Mouse (Mus musculus): Measurements from ENCODE around the gene Zbtb38. TPM values are rescaled to one million over a fixed set of nuclear protein-coding genes. Genes with fewer than 3 reads are reported as not detected.

The Zbtb38 gene
- polyA plus RNA-seq, 1 experiment from 2014 or later, result 52.3 TPM

DNA sequence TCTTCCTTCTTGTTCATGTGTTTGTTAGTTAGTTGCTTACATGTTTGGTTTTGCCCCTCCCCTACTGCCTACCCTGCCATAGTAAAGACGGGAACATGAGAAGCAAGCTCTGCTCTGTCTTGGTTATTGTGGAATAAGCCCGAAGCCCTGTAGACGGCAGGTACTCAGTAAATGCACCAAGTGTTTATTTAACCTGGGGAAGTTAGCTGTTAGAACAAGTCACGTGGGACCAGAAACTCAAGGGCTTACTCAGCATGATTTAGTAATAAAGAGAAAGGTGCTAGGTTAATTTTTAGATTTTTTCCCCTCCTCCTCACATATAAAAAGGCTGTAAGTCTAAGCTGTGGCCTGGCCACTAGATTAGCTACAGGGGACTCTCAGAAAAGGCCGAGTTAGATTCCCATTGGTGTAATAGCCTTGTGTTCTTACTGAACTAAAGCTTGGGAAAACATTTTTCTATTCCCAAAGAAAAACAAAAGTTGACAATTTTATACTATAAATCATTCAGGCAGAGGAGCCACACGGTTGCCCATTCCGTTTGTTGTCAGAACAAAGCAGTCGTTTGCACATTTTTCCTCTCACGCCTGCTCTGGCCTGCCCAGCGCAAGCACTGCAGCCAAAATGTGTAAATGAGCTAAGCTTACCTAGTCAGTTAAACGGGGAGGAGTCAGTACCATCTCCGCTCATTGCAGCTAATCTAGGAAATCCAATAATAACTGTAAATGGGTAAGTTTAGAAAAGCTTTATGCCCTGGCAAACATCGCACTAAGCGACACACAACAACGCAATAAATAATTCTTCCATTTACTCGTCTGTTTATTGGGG, 24.1 kb downstream of the Zbtb38 start:
- peak overlapping the region; percentile 58 for H3K4me2 ChIP-seq (ENCODE audit: low read length)
- H3K36me3 ChIP-seq (ENCODE audit: control insufficient read depth, insufficient read depth), result no peaks in the 10 kb centered on the region
- H3K27me3 ChIP-seq (replicated peaks; ENCODE audit: control insufficient read depth, insufficient read depth, low read length), result no peaks in the 10 kb centered on the region
- H3K9ac ChIP-seq (replicated peaks; ENCODE audit: low read depth, low read length), result 0 out of 2 replicates have a peak overlapping the region, but pooled peaks have one; percentile 0
- peak overlapping the region; percentile 81 for H3K27ac ChIP-seq (ENCODE audit: low read length)
- H3K4me1 ChIP-seq (replicated peaks; ENCODE audit: control insufficient read depth, insufficient read depth, low read length), result peaks cover 51% of the 10 kb centered on the region
- no peaks in the 10 kb centered on the region for H3K9me3 ChIP-seq (ENCODE audit: control insufficient read depth, low read length)
- no peak for ATAC-seq
- peak overlapping the region; percentile 22 for H3K4me3 ChIP-seq (replicated peaks; ENCODE audit: low read length)
- WGBS, result 51% methylated on average over 16 of the region's 16 CpGs

GRCm38 (mm10) chr9:96727688-96728087, 24.9 kb downstream of the Zbtb38 start:
- peak; percentile 23; the same call in 1 of the 2 replicates for ATAC-seq
- H3K9ac ChIP-seq (replicated peaks; ENCODE audit: low read depth, low read length), result no peak overlapping the region
- no peaks in the 10 kb centered on the region for H3K9me3 ChIP-seq (ENCODE audit: control insufficient read depth, low read length)
- WGBS, result 66% methylated on average over 6 of the region's 6 CpGs
- no peaks in the 10 kb centered on the region for H3K36me3 ChIP-seq (ENCODE audit: control insufficient read depth, insufficient read depth)
- H3K4me2 ChIP-seq (ENCODE audit: low read length), result peak overlapping the region; percentile 58
- no peak overlapping the region for H3K4me3 ChIP-seq (replicated peaks; ENCODE audit: low read length)
- H3K4me1 ChIP-seq (replicated peaks; ENCODE audit: control insufficient read depth, insufficient read depth, low read length), result peaks cover 49% of the 10 kb centered on the region
- H3K27me3 ChIP-seq (replicated peaks; ENCODE audit: control insufficient read depth, insufficient read depth, low read length), result no peaks in the 10 kb centered on the region
- peak overlapping the region; percentile 81 for H3K27ac ChIP-seq (ENCODE audit: low read length)

GRCm38 (mm10) chr9:96726336-96727131, 26.1 kb downstream of the Zbtb38 start:
- Histone ChIP-seq H3K27ac (ENCODE audit: low read length) (peak overlapping the region; percentile 81), H3K36me3 (ENCODE audit: control insufficient read depth, insufficient read depth) (no peaks in the 10 kb centered on the region), H3K9ac (replicated peaks; ENCODE audit: low read depth, low read length) (peak overlapping the region; percentile 37), H3K4me1 (replicated peaks; ENCODE audit: control insufficient read depth, insufficient read depth, low read length) (peaks cover 45% of the 10 kb centered on the region), H3K4me3 (replicated peaks; ENCODE audit: low read length) (0 out of 2 replicates have a peak overlapping the region, but pooled peaks have one; percentile 6), H3K4me2 (ENCODE audit: low read length) (peak overlapping the region; percentile 37), H3K27me3 (replicated peaks; ENCODE audit: control insufficient read depth, insufficient read depth, low read length) (no peaks in the 10 kb centered on the region), H3K9me3 (ENCODE audit: control insufficient read depth, low read length) (no peaks in the 10 kb centered on the region)
- peak; percentile 30 for ATAC-seq
- WGBS, result 14% methylated on average over 14 of the region's 14 CpGs

DNA sequence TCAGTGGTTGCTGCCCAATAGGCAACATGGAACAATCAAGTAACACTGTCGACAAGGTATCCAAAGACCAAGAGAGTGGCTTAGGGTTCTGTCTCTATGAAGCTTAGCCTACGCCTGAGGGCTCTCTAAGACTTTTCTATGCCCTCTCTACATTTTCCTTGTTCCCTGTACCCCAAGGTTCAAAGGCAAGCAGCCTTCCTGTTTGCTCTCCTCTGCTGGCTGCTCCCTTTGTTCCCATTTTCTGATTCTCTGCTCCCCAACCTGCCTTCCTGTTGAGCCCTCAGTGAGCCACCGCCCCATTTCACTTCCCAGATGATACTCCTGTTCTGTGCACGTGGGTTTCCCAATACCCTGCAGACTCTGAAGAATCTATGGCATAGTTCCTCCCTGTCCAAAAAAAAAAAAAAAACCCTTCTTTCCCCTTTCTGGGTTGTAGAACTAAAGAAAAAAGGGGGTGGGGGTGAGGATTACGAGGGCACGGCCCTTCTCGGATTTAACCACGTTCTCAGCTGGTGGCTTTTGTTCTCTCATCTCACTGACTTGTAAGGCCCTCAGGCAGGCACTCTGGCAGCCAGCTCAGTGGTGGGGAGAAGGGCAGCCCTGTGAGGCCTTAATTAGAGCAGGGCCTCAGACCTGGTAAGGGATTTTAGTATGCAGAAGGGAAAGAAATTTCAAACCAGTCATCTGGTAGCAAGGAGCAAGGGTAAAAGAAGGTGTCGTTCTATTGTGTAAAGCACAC, 26.9 kb downstream of the Zbtb38 start:
- Histone ChIP-seq H3K27me3 (replicated peaks; ENCODE audit: control insufficient read depth, insufficient read depth, low read length) (no peaks in the 10 kb centered on the region), H3K4me2 (ENCODE audit: low read length) (peak overlapping the region; percentile 37), H3K9ac (replicated peaks; ENCODE audit: low read depth, low read length) (0 out of 2 replicates have a peak overlapping the region, but pooled peaks have one; percentile 13), H3K4me3 (replicated peaks; ENCODE audit: low read length) (no peak overlapping the region), H3K9me3 (ENCODE audit: control insufficient read depth, low read length) (no peaks in the 10 kb centered on the region), H3K36me3 (ENCODE audit: control insufficient read depth, insufficient read depth) (no peaks in the 10 kb centered on the region), H3K4me1 (replicated peaks; ENCODE audit: control insufficient read depth, insufficient read depth, low read length) (peaks cover 47% of the 10 kb centered on the region), H3K27ac (ENCODE audit: low read length) (peak overlapping the region; percentile 81)
- WGBS, result 12% methylated on average over 9 of the region's 9 CpGs
- ATAC-seq, result peak; percentile 79

DNA sequence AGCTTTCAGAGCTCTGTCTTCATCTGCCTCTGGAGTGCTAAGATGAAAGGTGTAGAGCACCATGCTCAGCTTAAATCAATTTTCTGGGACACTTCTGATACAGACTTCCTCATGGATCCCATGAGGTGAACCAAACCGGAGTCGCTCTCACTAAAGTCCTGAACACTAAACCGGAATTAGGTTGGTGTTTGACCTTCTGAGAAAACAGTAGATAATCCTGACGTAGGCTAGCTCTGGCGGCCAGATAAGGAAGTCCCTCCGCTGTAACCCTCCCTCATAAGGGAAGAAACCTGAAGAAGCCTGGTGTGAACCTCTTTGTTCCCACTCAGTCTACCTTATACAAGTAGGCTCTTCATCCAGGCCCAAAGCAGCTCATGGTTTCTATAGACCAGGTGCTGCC, 29.0 kb downstream of the Zbtb38 start:
- H3K36me3 ChIP-seq (ENCODE audit: control insufficient read depth, insufficient read depth), result no peaks in the 10 kb centered on the region
- H3K4me3 ChIP-seq (replicated peaks; ENCODE audit: low read length), result no peak overlapping the region
- no peaks in the 10 kb centered on the region for H3K9me3 ChIP-seq (ENCODE audit: control insufficient read depth, low read length)
- H3K4me2 ChIP-seq (ENCODE audit: low read length), result no peak overlapping the region
- no peak for ATAC-seq
- peaks cover 49% of the 10 kb centered on the region for H3K4me1 ChIP-seq (replicated peaks; ENCODE audit: control insufficient read depth, insufficient read depth, low read length)
- no peak overlapping the region for H3K9ac ChIP-seq (replicated peaks; ENCODE audit: low read depth, low read length)
- no peaks in the 10 kb centered on the region for H3K27me3 ChIP-seq (replicated peaks; ENCODE audit: control insufficient read depth, insufficient read depth, low read length)
- WGBS, result 98% methylated on average over 6 of the region's 6 CpGs
- no peak overlapping the region for H3K27ac ChIP-seq (ENCODE audit: low read length)

DNA sequence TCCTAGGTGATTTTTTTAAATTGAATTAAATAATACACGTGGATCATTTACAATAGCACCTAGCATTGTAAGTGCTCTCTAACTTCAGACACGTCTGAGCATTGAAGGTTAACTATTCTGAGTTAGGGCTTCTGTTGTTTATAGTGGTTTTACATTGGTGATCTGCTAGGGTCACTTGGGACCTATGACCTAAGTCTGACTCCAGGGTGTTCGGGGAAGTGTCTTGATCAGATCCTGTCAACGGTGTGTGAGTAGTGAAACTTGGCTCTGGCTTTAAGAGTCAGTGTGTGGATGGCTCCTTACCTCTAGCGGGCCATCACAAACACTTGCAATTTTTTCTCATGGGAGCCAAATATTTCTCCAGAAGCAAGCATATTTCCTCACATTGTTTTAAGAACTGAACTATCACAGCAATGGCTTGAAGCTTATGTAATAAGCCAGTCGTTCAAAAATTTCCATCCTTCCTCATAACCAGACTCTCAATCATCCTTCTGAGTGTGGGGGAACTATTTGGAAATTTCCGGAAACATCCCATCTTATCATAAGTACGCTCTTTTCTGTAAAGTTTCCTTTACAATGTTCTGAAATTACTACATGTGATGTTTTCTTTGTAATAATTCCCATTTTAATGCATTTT, 31.4 kb downstream of the Zbtb38 start:
- Histone ChIP-seq H3K27ac (ENCODE audit: low read length) (no peak overlapping the region), H3K4me2 (ENCODE audit: low read length) (no peak overlapping the region), H3K4me3 (replicated peaks; ENCODE audit: low read length) (no peak overlapping the region), H3K4me1 (replicated peaks; ENCODE audit: control insufficient read depth, insufficient read depth, low read length) (peaks cover 32% of the 10 kb centered on the region), H3K27me3 (replicated peaks; ENCODE audit: control insufficient read depth, insufficient read depth, low read length) (no peaks in the 10 kb centered on the region), H3K9ac (replicated peaks; ENCODE audit: low read depth, low read length) (no peak overlapping the region), H3K36me3 (ENCODE audit: control insufficient read depth, insufficient read depth) (no peaks in the 10 kb centered on the region), H3K9me3 (ENCODE audit: control insufficient read depth, low read length) (no peaks in the 10 kb centered on the region)
- WGBS, result 89% methylated on average over 8 of the region's 8 CpGs
- ATAC-seq, result no peak

DNA sequence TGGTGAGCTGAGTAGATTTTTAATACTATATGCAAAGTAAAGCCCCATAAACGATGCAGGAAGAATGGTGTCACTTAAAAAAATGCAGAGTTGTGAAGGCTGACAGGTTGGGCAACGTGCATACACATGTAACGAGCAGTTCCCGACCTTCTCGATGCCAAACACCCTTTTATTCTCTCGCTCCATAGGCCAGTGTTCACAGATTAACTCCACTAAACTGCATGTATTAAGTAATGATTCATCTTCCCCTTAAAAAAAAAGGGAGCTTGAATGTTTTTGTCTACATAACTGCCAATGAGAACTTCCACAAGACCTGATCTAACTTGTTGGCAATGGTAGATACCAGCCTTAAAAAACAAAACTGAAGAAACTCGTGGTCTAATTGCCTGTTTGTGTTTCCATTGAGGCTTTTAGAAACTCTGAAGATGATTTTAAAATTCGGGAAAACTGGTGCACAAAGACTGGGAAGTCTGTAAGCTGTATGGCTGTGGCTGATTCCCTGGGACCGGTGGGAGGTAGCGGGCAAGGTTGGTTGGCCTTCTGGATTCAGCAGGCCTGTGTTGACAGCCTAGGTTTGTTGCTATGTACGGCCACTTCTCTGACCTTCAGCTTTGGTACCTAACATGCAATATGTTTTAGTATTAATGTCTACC, 32.0 kb downstream of the Zbtb38 start:
- Histone ChIP-seq H3K9ac (replicated peaks; ENCODE audit: low read depth, low read length) (no peak overlapping the region), H3K27ac (ENCODE audit: low read length) (peak overlapping the region; percentile 89; the same call in 1 of the 2 replicates), H3K9me3 (ENCODE audit: control insufficient read depth, low read length) (no peaks in the 10 kb centered on the region), H3K4me1 (replicated peaks; ENCODE audit: control insufficient read depth, insufficient read depth, low read length) (peaks cover 25% of the 10 kb centered on the region), H3K4me3 (replicated peaks; ENCODE audit: low read length) (no peak overlapping the region; the same call in 1 of the 2 replicates), H3K36me3 (ENCODE audit: control insufficient read depth, insufficient read depth) (no peaks in the 10 kb centered on the region), H3K27me3 (replicated peaks; ENCODE audit: control insufficient read depth, insufficient read depth, low read length) (no peaks in the 10 kb centered on the region), H3K4me2 (ENCODE audit: low read length) (peak overlapping the region; percentile 68)
- WGBS, result 33% methylated on average over 11 of the region's 11 CpGs
- no peak for ATAC-seq

- peak; percentile 85 for ATAC-seq
- Histone ChIP-seq H3K27ac (ENCODE audit: low read length) (peak overlapping the region; percentile 89), H3K27me3 (replicated peaks; ENCODE audit: control insufficient read depth, insufficient read depth, low read length) (no peaks in the 10 kb centered on the region), H3K4me2 (ENCODE audit: low read length) (peak overlapping the region; percentile 68), H3K9me3 (ENCODE audit: control insufficient read depth, low read length) (no peaks in the 10 kb centered on the region), H3K4me3 (replicated peaks; ENCODE audit: low read length) (peak overlapping the region; percentile 69), H3K4me1 (replicated peaks; ENCODE audit: control insufficient read depth, insufficient read depth, low read length) (peaks cover 24% of the 10 kb centered on the region), H3K36me3 (ENCODE audit: control insufficient read depth, insufficient read depth) (no peaks in the 10 kb centered on the region), H3K9ac (replicated peaks; ENCODE audit: low read depth, low read length) (peak overlapping the region; percentile 93)
- WGBS, result under 1% methylated on average over 75 of the region's 85 CpGs
Observed at GRCm38 (mm10) chr9:96719408-96720158, 33.0 kb downstream of the Zbtb38 start.

All from forebrain, embryonic 16.5 days (tissue).